ENCODE assay signal across 8 mouse cellular contexts in the genomic region with DNA sequence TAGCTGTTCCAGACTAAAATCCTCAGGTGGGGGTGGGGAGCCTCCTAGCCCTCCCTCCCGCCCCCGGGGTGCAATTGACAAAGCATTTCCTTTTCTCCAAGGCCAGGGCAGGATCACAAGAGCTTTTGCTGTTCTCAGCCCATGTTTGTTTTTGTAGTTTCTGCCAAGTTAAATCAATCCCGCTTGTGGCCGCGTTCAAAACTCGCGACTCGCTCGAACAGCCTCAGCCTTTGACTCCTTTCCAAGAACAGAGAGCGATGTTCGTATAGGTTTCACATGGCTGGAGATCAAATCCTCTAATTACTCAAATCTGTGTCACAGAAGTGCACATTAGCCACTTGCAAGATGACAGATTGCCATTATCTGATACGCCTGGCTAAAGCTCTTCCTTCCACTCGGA.
A peak's percentile ranks its signal among the peaks of the same experiment; 100 is the strongest.
DNase-seq lines count a peak whose midpoint lies in the region; ATAC-seq and TF ChIP-seq lines count a peak whose summit lies in the region.

No protein-coding gene starts in this region.

- no peak for DNase-seq in heart, adult 8-10 months (ENCODE audit: low spot score)
- DNase-seq in mesoderm, embryonic 11.5 days (ENCODE audit: low read depth, low spot score): peak; percentile 60
- DNase-seq in cerebellum, adult 11 months: no peak
- DNase-seq in MN1 (ENCODE audit: low spot score): no peak
- DNase-seq in layer of hippocampus, adult 8-10 months (ENCODE audit: low spot score in 2 of 2): no peak

- no peak overlapping the region for H3K4me3 ChIP-seq in heart, embryonic 14.5 days (ENCODE audit: control insufficient read depth in 1 of 2, insufficient read depth in 1 of 2, low read depth in 1 of 2, low read length in 2 of 2)
- H3K4me3 ChIP-seq in embryonic facial prominence, embryonic 12.5 days: no peak overlapping the region
- H3K4me3 ChIP-seq in intestine, postnatal 0 days (ENCODE audit: low read depth, low read length): no peak overlapping the region

- WGBS in heart, embryonic 14.5 days: 14% methylated on average over 13 of the region's 13 CpGs
- 3% methylated on average over 13 of the region's 13 CpGs for WGBS in embryonic facial prominence, embryonic 12.5 days
- whole genome bisulfite sequencing in intestine, postnatal 0 days: 10% methylated on average over 13 of the region's 13 CpGs

- H3K4me1 ChIP-seq in heart, embryonic 14.5 days (ENCODE audit: control insufficient read depth in 2 of 2, insufficient read depth in 2 of 2, low read length in 2 of 2): peaks cover 47 to 49% of the 10 kb centered on the region in 2 experiments
- H3K4me1 ChIP-seq in embryonic facial prominence, embryonic 12.5 days: peaks cover 80% of the 10 kb centered on the region
- H3K4me1 ChIP-seq in intestine, postnatal 0 days (replicated peaks; ENCODE audit: control insufficient read depth, insufficient read depth, low read length): peaks cover 11% of the 10 kb centered on the region

- H3K9me3 ChIP-seq in heart, embryonic 14.5 days (ENCODE audit: control insufficient read depth, low read length): no peaks in the 10 kb centered on the region
- H3K9me3 ChIP-seq in embryonic facial prominence, embryonic 12.5 days: no peaks in the 10 kb centered on the region
- no peaks in the 10 kb centered on the region for H3K9me3 ChIP-seq in intestine, postnatal 0 days (ENCODE audit: control insufficient read depth)

- peak overlapping the region; percentile 41; the same call in 1 of the 2 replicates for H3K9ac ChIP-seq in heart, embryonic 14.5 days (ENCODE audit: low read length)
- no peak overlapping the region for H3K9ac ChIP-seq in embryonic facial prominence, embryonic 12.5 days
- no peak overlapping the region for H3K9ac ChIP-seq in intestine, postnatal 0 days (ENCODE audit: low read depth, low read length)

- peak overlapping the region; percentile 45 for H3K4me2 ChIP-seq in heart, embryonic 14.5 days (ENCODE audit: low read length)
- H3K4me2 ChIP-seq in embryonic facial prominence, embryonic 12.5 days (replicated peaks): peak overlapping the region; percentile 14
- H3K4me2 ChIP-seq in intestine, postnatal 0 days (replicated peaks; ENCODE audit: low read depth): peak overlapping the region; percentile 40

- ATAC-seq in heart, embryonic 14.5 days (ENCODE audit: insufficient number of reproducible peaks, insufficient read depth, low FRiP score, low read depth): no peak
- peak; percentile 25; the same call in 1 of the 2 replicates for ATAC-seq in embryonic facial prominence, embryonic 12.5 days (ENCODE audit: insufficient number of reproducible peaks, insufficient read depth, low FRiP score, low TSS enrichment)
- no peak for ATAC-seq in intestine, postnatal 0 days

- H3K27me3 ChIP-seq in heart, embryonic 14.5 days (ENCODE audit: control insufficient read depth, insufficient read depth, low read length): no peaks in the 10 kb centered on the region
- H3K27me3 ChIP-seq in embryonic facial prominence, embryonic 12.5 days: no peaks in the 10 kb centered on the region
- H3K27me3 ChIP-seq in intestine, postnatal 0 days (replicated peaks; ENCODE audit: control insufficient read depth, insufficient read depth, low read length): no peaks in the 10 kb centered on the region

- no peak for TF ChIP-seq CTCF in intestine, postnatal 0 days (IDR thresholded peaks at IDR 0.05; ENCODE audit: low read depth)

- no peaks in the 10 kb centered on the region for H3K36me3 ChIP-seq in heart, embryonic 14.5 days (ENCODE audit: control insufficient read depth, insufficient read depth, low read length)
- H3K36me3 ChIP-seq in embryonic facial prominence, embryonic 12.5 days: no peaks in the 10 kb centered on the region
- H3K36me3 ChIP-seq in intestine, postnatal 0 days (ENCODE audit: control insufficient read depth, insufficient read depth): no peaks in the 10 kb centered on the region

- H3K27ac ChIP-seq in heart, embryonic 14.5 days (replicated peaks in 1 of 2; ENCODE audit: control insufficient read depth in 1 of 2, insufficient read depth in 1 of 2, low read depth in 2 of 2, low read length in 2 of 2): 0 out of 4 replicates have a peak overlapping the region, but pooled peaks of 1 of the 2 experiments have one; percentile 5
- H3K27ac ChIP-seq in embryonic facial prominence, embryonic 12.5 days: peak overlapping the region; percentile 87
- H3K27ac ChIP-seq in intestine, postnatal 0 days (ENCODE audit: low read depth, low read length): no peak overlapping the region
